8 mouse cellular contexts compared by ENCODE assay signal in genomic region chr17:6691596-6691995, GRCm38 (mm10). TPM values are rescaled to one million over a fixed set of nuclear protein-coding genes. Genes with fewer than 3 reads are reported as not detected.
DNase-seq lines count a peak whose midpoint lies in the region; ATAC-seq and TF ChIP-seq lines count a peak whose summit lies in the region.
"Not testable (repeated sequence)": the region's sequence is repeated elsewhere in the genome, so short reads cannot be mapped to it uniquely, and the experiment has no call there.

No protein-coding gene starts in this region.

- not testable (repeated sequence) for H3K36me3 ChIP-seq in G1E (replicated peaks); forebrain, postnatal 0 days (ENCODE audit: insufficient read depth)

- H3K4me3 ChIP-seq in G1E (ENCODE audit: low read depth, low read length); forebrain, postnatal 0 days (ENCODE audit: low read depth, low read length); lung, adult 2 months (replicated peaks; ENCODE audit: extremely low read depth, low read depth, low read length): not testable (repeated sequence)

- not testable (repeated sequence) for DNase-seq in G1E (ENCODE audit: low spot score)
- peak; percentile 78 for DNase-seq in cerebellum, adult 11 months
- peak; percentile 76 for DNase-seq in forebrain, postnatal 0 days
- peak; percentile 95 for DNase-seq in heart, postnatal 4 days
- peak; percentile 95 for DNase-seq in layer of hippocampus, adult 9-10 months (ENCODE audit: low spot score)
- DNase-seq in lung, adult 2 months: peak; percentile 92
- DNase-seq in ovary, postnatal 14 days (ENCODE audit: low spot score): peak; percentile 95
- DNase-seq in thymus, postnatal 10 days (ENCODE audit: low spot score in 2 of 2): peak; percentile 90 to 98

- WGBS in forebrain, postnatal 0 days: 6% methylated on average over 2 of the region's 2 CpGs
- WGBS in lung, adult 2 months: 11% methylated on average over 2 of the region's 2 CpGs

- not testable (repeated sequence) for H3K4me1 ChIP-seq in G1E (ENCODE audit: insufficient read depth, low read depth, low read length); forebrain, postnatal 0 days (ENCODE audit: insufficient read depth); lung, adult 2 months (ENCODE audit: control insufficient read depth, insufficient read depth, low read length)

- not testable (repeated sequence) for H3K9ac ChIP-seq in forebrain, postnatal 0 days

- H3K4me2 ChIP-seq in forebrain, postnatal 0 days (ENCODE audit: low read depth): not testable (repeated sequence)

- H3K27me3 ChIP-seq in G1E (ENCODE audit: insufficient read depth, low read length); forebrain, postnatal 0 days (ENCODE audit: insufficient read depth, low read length): not testable (repeated sequence)

- not testable (repeated sequence) for H3K27ac ChIP-seq in forebrain, postnatal 0 days (ENCODE audit: low read depth, low read length)

- H3K9me3 ChIP-seq in G1E (replicated peaks); forebrain, postnatal 0 days (ENCODE audit: low read length): not testable (repeated sequence)

- TF ChIP-seq POLR2A in lung, adult 2 months (IDR thresholded peaks at IDR 0.05; ENCODE audit: borderline replicate concordance, extremely low read depth, low read depth, low read length): not testable (repeated sequence)

- peak; percentile 38; the same call in 1 of the 2 replicates for TF ChIP-seq CTCF in G1E (IDR thresholded peaks at IDR 0.05; ENCODE audit: low read depth, low read length)
- TF ChIP-seq CTCF in forebrain, postnatal 0 days (IDR thresholded peaks at IDR 0.05; ENCODE audit: low read depth): peak; percentile 84
- peak; percentile 35; the same call in 1 of the 2 replicates for TF ChIP-seq CTCF in lung, adult 2 months (IDR thresholded peaks at IDR 0.05; ENCODE audit: insufficient read depth, low read length)

- ATAC-seq in G1E (ENCODE audit: extremely low read depth, insufficient number of reproducible peaks, low FRiP score, poor library complexity, severe bottlenecking): peak; percentile 15; the same call in 1 of the 2 replicates
- not testable (repeated sequence) for ATAC-seq in forebrain, postnatal 0 days

RNA-seq across cellular contexts. Expression of gene Sytl3, which starts 32.7 kb away (rescaled TPM):
- not detected in 2 replicates for total RNA-seq in G1E (2014; fragmentation: Nextera tagmentation)
- 0.58 and 1.3 TPM in 2 replicates for total RNA-seq in G1E (2017)
- polyA plus RNA-seq in G1E (2012): not detected in 2 replicates
- 0.81 TPM in 1 of 2 replicates, not detected in the other for total RNA-seq in forebrain, postnatal 0 days (2014; rRNA removed)
- polyA plus RNA-seq in forebrain, postnatal 0 days (2015; fragmentation: Nextera tagmentation; extraction: Ambion mirVana): 0.21 and 0.47 TPM in 2 replicates
- total RNA-seq in heart, postnatal 4 days (2021): under 1 TPM; 0.11 to 0.17 TPM
- 0.70 and 1.1 TPM in 2 replicates for polyA plus RNA-seq in lung, adult 2 months (2012; rRNA removed)

RNA-seq across cellular contexts. Expression of gene Dynlt1f, which starts 35.9 kb away (rescaled TPM):
- total RNA-seq in G1E (2014; fragmentation: Nextera tagmentation) (44.3 and 45.3 TPM in 2 replicates), G1E (2017) (98.6 and 124 TPM in 2 replicates)
- polyA plus RNA-seq in G1E (2012): 4.2 and 5.7 TPM in 2 replicates
- total RNA-seq in forebrain, postnatal 0 days (2014; rRNA removed): 91.6 and 111 TPM in 2 replicates
- 244 and 265 TPM in 2 replicates for polyA plus RNA-seq in forebrain, postnatal 0 days (2015; fragmentation: Nextera tagmentation; extraction: Ambion mirVana)
- 100 to 1,000 TPM; 185 TPM for total RNA-seq in heart, postnatal 4 days (2021)
- 55.1 and 74.7 TPM in 2 replicates for polyA plus RNA-seq in lung, adult 2 months (2012; rRNA removed)
